Mouse (Mus musculus): ENCODE results near the gene Tjp2. TPM values are rescaled to one million over a fixed set of nuclear protein-coding genes. Genes with fewer than 3 reads are reported as not detected.
A peak's percentile ranks its signal among the peaks of the same experiment; 100 is the strongest.
"Not testable (repeated sequence)": the region's sequence is repeated elsewhere in the genome, so short reads cannot be mapped to it uniquely, and the experiment has no call there.

The Tjp2 gene
- polyA plus RNA-seq, 1 experiment from 2014 or later: 18.3 TPM

DNA sequence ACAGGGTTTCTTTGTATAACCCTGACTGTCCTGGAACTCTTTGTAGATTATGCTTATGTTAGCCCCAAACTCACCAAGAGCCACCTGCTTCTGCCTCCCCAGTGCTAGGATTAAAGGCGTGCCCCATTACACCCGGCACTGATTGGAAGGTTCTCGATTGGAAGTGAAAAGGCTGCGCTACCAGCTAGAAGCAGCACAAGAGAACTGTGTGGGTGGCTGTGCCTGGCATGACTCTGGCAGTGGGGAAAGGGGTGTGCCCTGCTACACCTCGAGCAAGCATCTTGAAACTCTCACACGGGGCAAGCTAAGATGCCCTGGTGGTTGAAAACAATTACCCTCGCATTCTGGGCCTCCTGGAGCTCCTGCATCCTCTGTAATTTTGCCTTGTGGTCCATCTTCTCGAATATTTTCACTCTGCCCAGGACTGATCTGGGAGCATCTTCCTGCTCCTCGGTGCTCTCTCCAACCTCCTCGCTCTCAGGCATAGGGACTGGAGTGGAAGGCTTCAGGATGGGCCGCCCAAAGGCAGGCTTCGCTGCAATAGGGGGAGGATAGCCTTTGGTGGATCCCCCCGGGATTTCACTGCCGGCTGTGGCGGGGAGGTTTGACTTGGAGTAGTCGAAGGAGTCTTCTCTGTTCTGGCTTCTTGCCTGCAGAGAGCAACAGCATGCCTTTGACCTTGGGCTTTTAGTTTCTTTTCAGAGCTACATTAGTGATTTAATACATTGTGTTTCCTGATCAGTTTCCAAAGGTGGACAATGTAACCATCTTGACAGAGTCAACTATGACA lies 127.0 kb downstream of the Tjp2 start:
- H3K36me3 ChIP-seq (ENCODE audit: control insufficient read depth, insufficient read depth, low read length): peaks cover 6% of the 10 kb centered on the region; the same call in 1 of the 2 replicates
- H3K9ac ChIP-seq (ENCODE audit: low read length): no peak overlapping the region
- TF ChIP-seq CTCF (IDR thresholded peaks at IDR 0.05; ENCODE audit: low read depth): no peak
- TF ChIP-seq EP300 (optimal IDR thresholded peaks at IDR 0.05): no peak
- no peaks in the 10 kb centered on the region for H3K27me3 ChIP-seq (ENCODE audit: control insufficient read depth, insufficient read depth, low read length)
- H3K9me3 ChIP-seq (ENCODE audit: control insufficient read depth, low read length): no peaks in the 10 kb centered on the region
- H3K4me3 ChIP-seq (ENCODE audit: low read depth, low read length): no peak overlapping the region
- no peak for DNase-seq (ENCODE audit: low spot score)
- 0 out of 2 replicates have a peak, but pooled peaks have one; percentile 1 for ATAC-seq (ENCODE audit: low FRiP score, low TSS enrichment)
- no peaks in the 10 kb centered on the region for H3K4me1 ChIP-seq (replicated peaks; ENCODE audit: control insufficient read depth, insufficient read depth)
- no peak overlapping the region for H3K27ac ChIP-seq (replicated peaks)
- 83% methylated on average over 16 of the region's 16 CpGs for WGBS
- H3K4me2 ChIP-seq (replicated peaks; ENCODE audit: low read depth): no peak overlapping the region

DNA sequence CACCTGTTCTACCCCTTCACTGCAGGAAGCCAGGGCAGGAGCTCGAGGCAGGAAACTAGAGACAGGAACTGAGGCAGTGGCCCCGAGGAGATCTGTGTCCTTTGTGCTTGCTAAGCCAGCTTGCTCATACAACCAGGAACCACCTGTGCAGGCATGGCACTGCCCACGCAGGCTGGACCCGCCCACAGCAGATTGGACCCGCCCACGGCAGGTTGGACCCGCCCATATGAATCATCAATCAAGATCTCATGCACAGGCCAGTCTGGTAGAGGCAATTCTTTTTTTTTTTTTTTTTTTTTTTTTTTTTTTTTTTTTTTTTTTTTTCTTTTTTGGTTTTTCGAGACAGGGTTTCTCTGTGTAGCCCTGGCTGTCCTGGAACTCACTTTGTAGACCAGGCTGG lies 132.8 kb downstream of the Tjp2 start:
- H3K27ac ChIP-seq (replicated peaks); H3K4me2 ChIP-seq (replicated peaks; ENCODE audit: low read depth); H3K9me3 ChIP-seq (ENCODE audit: control insufficient read depth, low read length); H3K27me3 ChIP-seq (ENCODE audit: control insufficient read depth, insufficient read depth, low read length); H3K36me3 ChIP-seq (ENCODE audit: control insufficient read depth, insufficient read depth, low read length); H3K4me3 ChIP-seq (ENCODE audit: low read depth, low read length); H3K4me1 ChIP-seq (replicated peaks; ENCODE audit: control insufficient read depth, insufficient read depth); H3K9ac ChIP-seq (ENCODE audit: low read length): not testable (repeated sequence)
- WGBS: 61% methylated on average over 8 of the region's 8 CpGs
- peak; percentile 84 for ATAC-seq (ENCODE audit: low FRiP score, low TSS enrichment)
- peak; percentile 77 for DNase-seq (ENCODE audit: low spot score)

DNA sequence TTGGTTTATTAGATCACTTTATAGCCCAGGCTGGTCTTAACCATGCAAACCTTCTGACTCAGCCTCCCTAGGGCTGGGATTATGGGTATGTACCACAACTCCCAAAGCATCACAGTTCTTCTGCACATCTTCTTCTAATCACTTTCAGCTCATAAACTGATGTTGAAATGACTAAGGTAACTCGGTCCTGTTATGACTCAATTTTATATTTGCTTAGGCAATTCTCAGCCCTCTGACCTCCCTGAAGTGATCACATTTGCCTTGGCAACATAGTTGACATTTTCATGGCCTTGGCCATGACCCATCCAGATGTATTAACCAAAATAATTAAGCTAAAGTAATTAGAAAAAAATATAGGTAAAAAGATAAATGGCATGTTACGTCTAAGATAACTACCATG lies 134.5 kb downstream of the Tjp2 start:
- WGBS: 68% methylated on average over 2 of the region's 2 CpGs
- no peak for TF ChIP-seq CTCF (IDR thresholded peaks at IDR 0.05; ENCODE audit: low read depth)
- no peak for TF ChIP-seq EP300 (optimal IDR thresholded peaks at IDR 0.05)
- DNase-seq (ENCODE audit: low spot score) (no peak), ATAC-seq (ENCODE audit: low FRiP score, low TSS enrichment) (no peak)
- no peak overlapping the region for H3K4me2 ChIP-seq (replicated peaks; ENCODE audit: low read depth)
- peaks cover 6% of the 10 kb centered on the region; the same call in 1 of the 2 replicates for H3K36me3 ChIP-seq (ENCODE audit: control insufficient read depth, insufficient read depth, low read length)
- H3K27ac ChIP-seq (replicated peaks): no peak overlapping the region
- no peak overlapping the region for H3K4me3 ChIP-seq (ENCODE audit: low read depth, low read length)
- H3K27me3 ChIP-seq (ENCODE audit: control insufficient read depth, insufficient read depth, low read length): no peaks in the 10 kb centered on the region
- H3K9ac ChIP-seq (ENCODE audit: low read length): no peak overlapping the region
- H3K9me3 ChIP-seq (ENCODE audit: control insufficient read depth, low read length): no peaks in the 10 kb centered on the region
- no peaks in the 10 kb centered on the region for H3K4me1 ChIP-seq (replicated peaks; ENCODE audit: control insufficient read depth, insufficient read depth)

DNA sequence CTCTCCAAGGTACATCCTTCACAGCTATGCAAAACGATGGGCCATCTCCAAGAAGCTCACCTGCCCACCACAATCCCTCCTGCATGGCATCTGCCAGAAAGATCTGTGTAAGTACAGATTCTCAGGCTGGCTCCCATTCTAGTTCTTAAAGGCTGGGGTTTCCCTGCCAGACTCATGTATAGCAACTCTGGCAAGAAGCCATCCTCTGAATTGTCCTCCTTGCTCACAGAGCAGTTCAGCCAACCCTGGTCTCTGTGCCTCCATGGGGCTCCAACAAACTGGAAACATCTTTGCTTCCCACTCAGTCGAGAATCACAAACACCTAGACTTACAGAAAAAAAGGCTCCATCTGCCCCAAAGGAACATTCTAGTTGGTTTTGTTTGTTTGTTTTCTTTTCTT lies 139.5 kb downstream of the Tjp2 start:
- ATAC-seq (ENCODE audit: low FRiP score, low TSS enrichment) (no peak), DNase-seq (ENCODE audit: low spot score) (no peak)
- Histone ChIP-seq H3K27ac (replicated peaks) (no peak overlapping the region), H3K27me3 (ENCODE audit: control insufficient read depth, insufficient read depth, low read length) (no peaks in the 10 kb centered on the region), H3K9ac (ENCODE audit: low read length) (no peak overlapping the region), H3K36me3 (ENCODE audit: control insufficient read depth, insufficient read depth, low read length) (no peaks in the 10 kb centered on the region), H3K4me2 (replicated peaks; ENCODE audit: low read depth) (no peak overlapping the region), H3K4me3 (ENCODE audit: low read depth, low read length) (no peak overlapping the region), H3K4me1 (replicated peaks; ENCODE audit: control insufficient read depth, insufficient read depth) (no peaks in the 10 kb centered on the region), H3K9me3 (ENCODE audit: control insufficient read depth, low read length) (no peaks in the 10 kb centered on the region)
- TF ChIP-seq EP300 (optimal IDR thresholded peaks at IDR 0.05) (no peak), CTCF (IDR thresholded peaks at IDR 0.05; ENCODE audit: low read depth) (no peak)
- WGBS: 81% methylated on average over 2 of the region's 2 CpGs

DNA sequence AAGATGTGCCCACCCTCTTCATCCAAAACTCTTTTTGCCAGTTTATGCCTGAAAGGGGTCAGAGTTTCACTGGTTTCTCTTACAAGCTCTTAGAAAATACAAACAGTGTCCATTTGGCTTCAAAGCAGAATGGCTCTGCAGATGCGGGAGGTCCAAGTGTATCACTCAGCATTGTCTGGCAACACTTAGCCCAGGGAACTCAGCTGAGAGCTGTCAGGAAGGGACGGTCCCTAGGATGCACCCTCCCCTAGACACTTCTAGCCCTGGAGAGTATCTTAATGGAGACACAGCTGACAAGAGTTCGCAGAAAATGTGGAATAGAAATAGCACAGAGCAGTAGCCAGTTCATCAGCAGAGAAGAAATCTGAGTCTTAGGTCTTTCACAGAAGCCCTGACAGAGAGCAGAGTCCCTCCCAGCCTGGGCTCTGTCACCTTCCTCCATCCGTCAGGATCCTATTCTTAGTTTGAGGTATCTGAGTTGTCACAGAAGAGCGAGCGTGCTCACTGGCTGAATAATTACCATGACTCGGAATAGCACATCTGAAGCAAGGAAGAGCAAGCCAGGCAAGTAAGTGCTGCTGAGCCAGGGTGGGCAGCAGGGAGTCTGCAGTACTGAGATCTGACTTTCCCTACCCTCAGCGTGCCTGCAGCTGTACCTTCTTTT lies 144.3 kb downstream of the Tjp2 start:
- Histone ChIP-seq H3K27ac (replicated peaks) (no peak overlapping the region), H3K4me2 (replicated peaks; ENCODE audit: low read depth) (no peak overlapping the region), H3K36me3 (ENCODE audit: control insufficient read depth, insufficient read depth, low read length) (no peaks in the 10 kb centered on the region), H3K9ac (ENCODE audit: low read length) (no peak overlapping the region), H3K27me3 (ENCODE audit: control insufficient read depth, insufficient read depth, low read length) (no peaks in the 10 kb centered on the region), H3K4me1 (replicated peaks; ENCODE audit: control insufficient read depth, insufficient read depth) (no peaks in the 10 kb centered on the region), H3K9me3 (ENCODE audit: control insufficient read depth, low read length) (no peaks in the 10 kb centered on the region), H3K4me3 (ENCODE audit: low read depth, low read length) (no peak overlapping the region)
- 43% methylated on average over 8 of the region's 8 CpGs for WGBS
- no peak for TF ChIP-seq CTCF (IDR thresholded peaks at IDR 0.05; ENCODE audit: low read depth)
- TF ChIP-seq EP300 (optimal IDR thresholded peaks at IDR 0.05): no peak
- ATAC-seq (ENCODE audit: low FRiP score, low TSS enrichment) (no peak), DNase-seq (ENCODE audit: low spot score) (no peak)

DNA sequence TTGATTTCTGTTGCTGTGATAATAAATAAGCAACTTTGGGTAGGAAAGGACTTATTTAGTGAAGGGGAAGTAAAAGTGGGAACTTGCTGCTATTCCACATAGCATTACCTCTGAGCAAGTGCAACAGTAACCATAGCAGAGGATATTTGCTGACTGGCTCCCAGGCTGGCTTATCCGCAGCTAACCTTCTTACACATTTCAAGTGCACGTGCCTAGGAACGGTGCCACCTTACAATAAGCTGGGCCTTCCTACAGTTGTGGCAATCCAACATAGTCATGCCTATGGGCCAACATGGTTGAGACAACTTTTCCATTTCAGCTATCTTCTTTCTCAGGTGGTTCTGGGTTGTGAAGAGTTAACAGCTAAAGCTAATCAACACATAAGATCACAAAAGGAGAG lies 147.2 kb downstream of the Tjp2 start:
- H3K4me2 ChIP-seq (replicated peaks; ENCODE audit: low read depth): no peak overlapping the region
- no peaks in the 10 kb centered on the region for H3K36me3 ChIP-seq (ENCODE audit: control insufficient read depth, insufficient read depth, low read length)
- H3K9ac ChIP-seq (ENCODE audit: low read length): no peak overlapping the region
- no peak for TF ChIP-seq EP300 (optimal IDR thresholded peaks at IDR 0.05)
- no peak overlapping the region for H3K27ac ChIP-seq (replicated peaks)
- WGBS: 86% methylated on average over 3 of the region's 3 CpGs
- no peaks in the 10 kb centered on the region for H3K9me3 ChIP-seq (ENCODE audit: control insufficient read depth, low read length)
- no peaks in the 10 kb centered on the region for H3K27me3 ChIP-seq (ENCODE audit: control insufficient read depth, insufficient read depth, low read length)
- no peak for ATAC-seq (ENCODE audit: low FRiP score, low TSS enrichment)
- H3K4me1 ChIP-seq (replicated peaks; ENCODE audit: control insufficient read depth, insufficient read depth): no peaks in the 10 kb centered on the region
- no peak overlapping the region for H3K4me3 ChIP-seq (ENCODE audit: low read depth, low read length)
- DNase-seq (ENCODE audit: low spot score): no peak

Data from stomach, postnatal 0 days (tissue).